Mouse (Mus musculus) heart, adult 2 months (tissue): ENCODE measurements at regions not wholly inside any gene's neighbourhood (a gene's known extent, or its start where the extent isn't known, plus 50 kb on each side); places are given as distances from the start of the nearest gene placed in this dataset.

ENCODE experiments used
- CTCF ChIP-seq: fragments of 200-600 bp; IDR thresholded peaks from 2 replicates; pipeline ENCODE4 v1.8.1; 2022; ENCODE audit warnings: antibody characterized with exemption, mild to moderate bottlenecking, moderate library complexity
- POLR2A ChIP-seq: fragments of 200-500 bp; IDR thresholded peaks from 2 replicates; pipeline ENCODE4 v1.6.1; 2011; ENCODE audit warnings: mild to moderate bottlenecking, low read depth, low read length, control low read depth; ENCODE audit not compliant: insufficient read depth

DNA sequence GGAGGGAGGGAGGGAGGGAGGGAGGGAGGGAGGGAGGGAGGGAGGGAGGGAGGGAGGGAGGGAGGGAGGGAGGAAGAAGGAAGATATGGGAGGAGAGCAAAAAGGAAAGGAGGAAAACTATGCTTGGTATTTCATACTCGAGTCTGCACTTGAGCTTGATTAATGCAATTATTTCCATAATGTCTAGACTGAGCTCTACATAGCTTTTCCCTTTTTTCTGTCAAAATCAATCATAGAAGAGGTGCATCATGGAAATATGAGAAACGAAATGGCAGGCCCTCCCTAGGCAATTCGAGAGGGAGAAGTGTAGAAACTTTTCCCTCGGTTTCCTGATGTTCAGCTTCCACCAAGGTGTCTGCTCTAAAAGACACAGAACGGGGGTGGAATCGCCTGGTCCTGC, 417.6 kb downstream of the Plk2 start:
- TF ChIP-seq CTCF (no peak), POLR2A (no peak)
